Mouse (Mus musculus) B cell, adult 62 days (primary cell): Measurements from ENCODE around the gene Trim65. TPM values are rescaled to one million over a fixed set of nuclear protein-coding genes. Genes with fewer than 3 reads are reported as not detected.

Source experiments
- total RNA-seq: library from RNA; stranded (reverse); gene quantifications from 4 replicates; pipeline ENCODE4 v1.2.4, GENCODE M21; 2023

Gene Trim65
- total RNA-seq, result 34.0 to 37.5 TPM (median 35.3 TPM) in 4 replicates

DNA sequence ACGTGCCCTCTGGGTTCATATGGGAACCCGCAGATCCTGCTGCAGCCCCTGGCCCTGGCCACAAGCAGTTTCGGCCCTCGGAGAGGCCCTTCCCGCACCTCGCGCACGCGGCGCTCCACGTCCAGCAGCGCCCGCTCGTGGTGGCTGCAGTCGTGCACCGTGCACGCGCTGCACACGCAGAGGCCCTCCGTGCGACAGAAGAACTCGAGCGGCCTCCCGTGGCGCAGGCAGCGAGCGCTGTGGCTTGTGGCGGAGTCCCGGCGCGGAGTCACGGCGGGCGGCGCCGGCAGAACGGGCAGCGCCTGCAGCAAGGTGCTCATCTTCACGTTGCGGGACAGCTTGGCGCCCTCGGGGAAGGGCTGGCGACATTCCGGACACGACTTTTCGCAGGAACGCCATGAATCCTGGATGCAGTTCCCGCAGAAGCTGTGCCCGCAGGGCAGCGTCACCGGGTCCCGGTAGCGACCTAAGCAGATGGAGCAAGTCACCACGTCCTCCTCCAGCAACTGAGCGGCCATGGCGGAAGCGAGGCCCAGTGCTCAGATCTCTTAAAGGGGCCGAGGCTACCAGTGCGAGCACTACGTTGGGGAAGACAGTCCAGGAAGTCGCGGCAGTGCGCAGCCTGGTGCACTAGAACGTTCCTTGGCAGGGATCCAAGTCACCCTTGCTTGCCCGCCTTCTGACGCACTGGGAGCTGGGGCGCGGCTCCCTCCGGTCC is at the start of gene Trim65:
Gene Trim65, minus strand, starts transcription at position 641 of the 718 bp plus-strand sequence.

DNA sequence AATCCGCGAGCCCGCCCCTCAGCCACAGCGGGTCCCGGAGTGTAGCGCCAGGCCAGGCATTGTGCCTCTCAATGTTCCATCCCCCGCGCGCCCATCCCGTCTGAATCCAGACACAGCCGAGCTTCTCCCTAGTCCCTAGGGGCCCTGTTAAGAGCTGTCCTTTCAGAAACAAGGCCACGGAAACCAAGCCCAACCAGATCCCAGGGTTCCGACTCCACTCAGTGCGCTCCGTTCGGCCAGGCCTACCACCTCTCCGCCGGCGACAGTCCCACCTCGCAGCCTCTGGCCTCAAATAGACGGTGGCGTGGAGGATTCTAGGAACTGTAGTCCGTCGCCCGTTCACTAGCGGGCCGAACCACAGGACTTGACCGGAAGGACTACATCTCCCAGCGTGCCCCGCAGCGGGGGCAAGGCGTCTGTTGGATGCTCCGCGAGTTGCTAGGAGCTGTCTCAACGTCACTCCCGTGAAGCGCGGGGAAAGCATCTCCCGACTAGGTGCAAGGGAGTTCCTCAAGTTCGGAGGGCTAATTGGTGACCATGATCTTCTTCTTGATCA is 37.0 kb upstream of the Trim65 start, which contains the start of gene Fbf1:
Gene Fbf1, minus strand, starts transcription at position 283 of the 556 bp plus-strand sequence.

DNA sequence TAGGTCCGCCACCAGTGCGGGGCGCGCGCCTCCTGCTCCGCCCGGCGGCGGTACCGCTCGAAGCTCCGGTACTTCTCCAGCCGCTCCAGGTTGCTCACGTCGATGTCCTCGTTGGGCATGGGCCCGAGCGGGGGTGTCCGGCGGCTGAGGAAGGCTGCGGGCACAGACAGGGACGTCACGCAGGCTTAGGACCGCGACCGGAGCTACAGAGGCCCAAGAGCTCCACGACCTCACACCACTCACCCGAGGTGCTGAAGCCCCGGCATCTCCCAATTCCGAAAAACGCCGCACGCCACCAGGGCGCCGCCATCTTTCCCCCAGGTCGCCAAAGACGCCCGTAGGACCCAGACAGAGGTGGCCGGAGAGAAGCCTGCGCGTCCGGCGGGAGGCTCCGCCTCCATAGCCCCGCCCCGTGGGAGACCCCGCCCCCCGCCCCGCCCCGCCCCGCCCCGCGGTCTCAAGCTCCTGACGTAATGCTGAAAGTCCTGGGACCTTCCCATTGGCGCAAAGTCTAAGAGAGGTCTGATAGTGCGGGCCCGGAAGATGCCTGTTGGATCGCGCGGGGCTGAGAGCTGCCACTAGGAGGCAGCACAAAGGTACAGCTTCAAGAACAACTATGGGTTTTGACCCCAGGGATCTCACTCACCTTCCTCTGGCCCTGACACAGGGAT is 7.7 kb upstream of the Trim65 start, which contains the start of gene Mrpl38:
Gene Mrpl38, minus strand, starts transcription at position 401 of the 671 bp plus-strand sequence.

DNA sequence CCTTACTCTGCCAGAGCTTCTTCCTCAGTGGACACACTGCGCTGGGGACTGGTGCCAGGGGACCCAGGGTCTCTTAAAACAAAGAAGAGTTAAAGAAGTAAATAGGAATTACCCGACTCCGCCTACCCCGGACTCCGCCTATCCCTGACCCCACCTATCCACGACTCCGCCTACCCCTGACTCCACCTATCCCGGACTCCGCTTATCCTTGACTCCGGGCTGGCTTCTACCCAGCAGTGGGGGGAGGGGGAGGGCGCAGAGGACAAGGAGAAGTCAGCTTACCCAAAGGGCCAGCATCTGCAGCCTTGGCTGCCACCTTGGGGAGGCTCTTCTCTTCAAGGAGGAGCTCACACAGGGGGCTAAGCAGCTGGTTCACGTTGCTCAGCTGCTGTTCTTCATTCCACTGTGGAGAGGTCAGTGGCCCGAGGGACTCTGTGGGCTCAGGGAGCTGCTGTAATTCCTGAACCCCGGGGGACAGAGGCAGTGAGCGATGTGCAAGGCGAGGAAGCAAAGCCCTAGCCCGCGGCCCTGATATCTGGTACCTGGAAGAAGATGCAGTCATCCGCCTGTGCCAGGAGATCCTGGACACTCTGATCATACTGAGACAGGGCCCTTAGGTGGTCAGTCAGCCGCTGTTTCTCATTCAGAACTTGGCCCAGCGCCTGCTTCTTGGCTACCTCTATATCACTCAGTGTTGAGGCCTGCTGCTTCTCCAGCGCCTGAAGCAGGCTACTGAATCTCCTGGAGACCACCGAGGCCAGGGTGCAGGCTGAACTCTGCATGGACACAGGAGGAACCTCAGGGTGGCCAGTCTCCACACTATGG is 3.6 kb downstream of the Trim65 start, which contains the start of gene Trim47:
Gene Trim47, minus strand, starts transcription at position 55 of the 825 bp plus-strand sequence.

DNA sequence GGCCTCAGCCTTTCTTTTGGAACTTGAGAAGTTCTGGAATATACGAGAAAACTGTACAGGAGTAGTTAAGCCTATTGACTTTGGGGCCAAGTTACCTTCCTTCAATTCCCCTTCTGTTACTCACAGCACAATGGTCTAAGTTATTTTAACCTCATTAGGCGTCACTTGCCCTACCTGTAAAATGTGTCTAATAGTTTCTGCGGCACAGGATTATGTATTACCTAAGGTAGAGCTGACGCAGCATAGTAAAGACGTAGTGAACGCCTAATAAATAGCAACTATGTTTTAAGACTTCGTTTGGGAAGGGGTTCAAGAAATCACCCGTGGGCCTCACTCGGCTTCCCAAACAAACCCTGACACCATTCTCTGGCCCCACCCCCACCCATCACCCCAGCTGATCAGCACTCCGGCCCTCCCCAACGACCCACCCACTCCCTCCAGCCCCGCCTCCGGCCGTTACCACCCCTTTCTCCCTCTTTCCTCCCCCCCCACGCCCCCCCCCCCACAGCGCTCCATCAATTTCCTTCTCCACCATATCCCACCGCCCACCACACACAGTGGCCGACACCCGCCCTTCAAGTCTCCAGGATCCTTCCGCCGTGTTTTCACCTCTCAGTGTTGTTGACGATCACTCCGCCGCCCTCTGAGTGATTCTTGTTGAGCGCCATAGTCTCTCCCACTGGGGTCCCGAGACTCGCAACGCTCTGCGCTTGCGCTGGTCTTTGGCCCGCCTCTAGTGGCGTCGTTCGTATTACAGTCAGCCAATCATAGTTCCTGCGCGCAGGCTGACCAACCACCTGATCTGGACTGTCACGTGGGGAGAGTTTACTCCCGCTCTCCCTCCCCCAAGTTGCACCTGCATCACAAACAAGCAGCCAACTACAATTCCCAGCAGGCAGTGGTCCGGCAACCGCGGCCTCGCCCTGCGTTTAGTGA is 44.4 kb downstream of the Trim65 start, which contains the start of gene Wbp2:
Gene Wbp2, minus strand, starts transcription at position 738 of the 936 bp plus-strand sequence.

DNA sequence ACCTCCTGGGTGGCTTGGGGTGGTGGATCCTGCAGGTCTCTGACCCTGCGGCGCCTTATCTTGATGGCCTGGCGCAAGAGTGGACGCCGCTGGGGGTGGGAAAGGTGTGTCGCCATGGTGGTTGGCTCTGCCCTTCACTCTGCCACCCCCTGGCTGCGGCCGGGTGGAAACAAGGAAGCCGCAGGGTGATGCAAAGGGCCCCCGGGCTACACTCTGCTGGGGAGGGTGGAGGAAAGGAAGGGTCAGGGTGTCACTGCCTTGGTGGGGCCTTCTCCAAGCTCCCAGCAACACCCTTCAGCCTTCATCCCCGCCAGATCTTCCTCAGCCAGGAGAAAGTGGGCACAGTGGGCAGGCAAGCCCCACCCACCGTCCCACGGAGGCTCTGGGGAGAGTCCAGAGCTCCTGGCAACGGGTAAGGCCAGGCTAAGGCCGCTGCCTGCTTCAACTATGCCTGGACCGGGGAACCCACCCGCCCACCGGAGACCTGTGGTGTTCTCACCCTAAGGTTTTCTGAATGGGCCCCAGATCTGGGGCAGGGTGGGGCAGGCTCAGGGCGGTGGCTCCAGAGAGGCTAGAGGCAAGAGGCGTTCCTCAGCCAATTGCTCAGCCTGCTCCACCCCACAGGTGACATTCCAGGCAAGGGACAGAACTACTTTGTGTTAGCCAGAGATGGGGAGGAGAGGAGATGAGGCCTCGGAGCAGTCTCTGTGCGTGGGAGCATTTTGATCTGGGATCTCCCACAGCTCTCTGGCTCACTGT is 53.3 kb downstream of the Trim65 start, which contains the start of gene Unc13d:
Gene Unc13d, minus strand, starts transcription at position 516 of the 759 bp plus-strand sequence.

Other genes with a start within 250 kb of the Trim65 start
- not detected in 4 replicates for gene Smim5, start 231.2 kb downstream of the Trim65 start, total RNA-seq
- gene Smim6, start 219.1 kb downstream of the Trim65 start, total RNA-seq, result not detected in 4 replicates
- gene Sap30bp, start 197.8 kb downstream of the Trim65 start, total RNA-seq, result 38.0 to 55.8 TPM (median 40.2 TPM) in 4 replicates
- gene Recql5, start 197.7 kb downstream of the Trim65 start, total RNA-seq, result 55.1 to 64.6 TPM (median 58.9 TPM) in 4 replicates
- gene Itgb4, start 156.4 kb downstream of the Trim65 start, total RNA-seq, result 0.18 to 1.8 TPM (median 0.19 TPM) in 3 of 4 replicates, not detected in the other
- gene Galk1, start 118.4 kb downstream of the Trim65 start, total RNA-seq, result 17.5 to 20.1 TPM (median 19.0 TPM) in 4 replicates
- gene H3f3b, start 103.2 kb downstream of the Trim65 start, total RNA-seq, result 3,317 to 3,559 TPM (median 3,439 TPM) in 4 replicates
- 81.4 to 104 TPM (median 94.5 TPM) in 4 replicates for gene Unk, start 100.8 kb downstream of the Trim65 start, total RNA-seq
- 51.9 to 63.8 TPM (median 57.8 TPM) in 4 replicates for gene Unc13d, start 53.2 kb downstream of the Trim65 start, total RNA-seq
- gene Wbp2, start 44.1 kb downstream of the Trim65 start, total RNA-seq, result 281 to 313 TPM (median 301 TPM) in 4 replicates
- 0.36 to 2.8 TPM (median 0.91 TPM) in 4 replicates for gene Trim47, start 3.9 kb downstream of the Trim65 start, total RNA-seq
- gene Mrpl38, start 7.7 kb upstream of the Trim65 start, total RNA-seq, result 55.2 to 60.4 TPM (median 56.1 TPM) in 4 replicates
- 34.0 to 40.7 TPM (median 37.1 TPM) in 4 replicates for gene Fbf1, start 37.0 kb upstream of the Trim65 start, total RNA-seq
- gene Ten1, start 67.7 kb upstream of the Trim65 start, total RNA-seq, result 44.4 to 61.0 TPM (median 49.8 TPM) in 4 replicates
- 28.1 to 37.5 TPM (median 32.6 TPM) in 4 replicates for gene Acox1, start 67.9 kb upstream of the Trim65 start, total RNA-seq
- 0.09 to 0.27 TPM (median 0.23 TPM) in 4 replicates for gene Evpl, start 106.9 kb upstream of the Trim65 start, total RNA-seq
- 52.0 to 58.7 TPM (median 55.8 TPM) in 4 replicates for gene Srp68, start 143.1 kb upstream of the Trim65 start, total RNA-seq
- gene Galr2, start 149.8 kb upstream of the Trim65 start, total RNA-seq, result not detected in 4 replicates
- 55.3 to 60.5 TPM (median 56.7 TPM) in 4 replicates for gene Exoc7, start 176.1 kb upstream of the Trim65 start, total RNA-seq
- 1.3 to 2.1 TPM (median 1.5 TPM) in 4 replicates for gene Foxj1, start 204.3 kb upstream of the Trim65 start, total RNA-seq